In the genomic region with DNA sequence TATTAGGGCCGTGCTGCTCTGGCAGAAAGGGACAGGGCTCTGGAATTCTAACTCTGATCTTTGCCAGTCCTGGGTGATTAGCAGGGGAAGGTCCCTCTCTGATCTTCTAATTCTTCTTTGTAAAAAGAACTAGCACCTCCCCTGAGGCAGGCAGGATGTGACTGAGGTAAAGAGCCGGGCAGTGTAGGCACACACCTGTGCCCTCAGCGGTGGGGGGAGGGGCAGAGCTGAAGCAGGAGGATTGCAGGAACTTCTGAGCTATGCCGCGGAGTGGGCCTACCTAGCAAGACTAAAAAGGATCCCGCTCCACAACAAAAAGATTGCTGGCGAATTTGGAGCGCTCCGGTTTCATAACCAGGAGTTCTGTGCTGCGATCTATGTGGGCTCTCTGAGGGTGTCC, we compare ENCODE assay signal across 18 mouse cellular contexts. TPM values are rescaled to one million over a fixed set of nuclear protein-coding genes. Genes with fewer than 3 reads are reported as not detected.
DNase-seq lines count a peak whose midpoint lies in the region; ATAC-seq and TF ChIP-seq lines count a peak whose summit lies in the region.
"Had no signal": no experiment of that assay in that cellular context is flagged by ENCODE, and none has a peak within 500 bp of the region (broad histone marks: within the 10 kb centered on the region; RNA-seq: fewer than 3 reads in every experiment).

No protein-coding gene starts in this region.

- H3K4me1 ChIP-seq in stomach, embryonic 16.5 days (ENCODE audit: control insufficient read depth, insufficient read depth, low read length): peaks cover 10% of the 10 kb centered on the region
- H3K4me1 ChIP-seq in midbrain, embryonic 10.5 days: peaks cover 29% of the 10 kb centered on the region

- no peak overlapping the region for H3K27ac ChIP-seq in stomach, embryonic 16.5 days (ENCODE audit: low read length)
- no peak overlapping the region for H3K27ac ChIP-seq in midbrain, embryonic 10.5 days (replicated peaks)
- H3K27ac ChIP-seq in layer of hippocampus, adult 2 months: no peak overlapping the region

- no peak overlapping the region for H3K4me3 ChIP-seq in stomach, embryonic 16.5 days (replicated peaks; ENCODE audit: low read length)
- no peak overlapping the region for H3K4me3 ChIP-seq in midbrain, embryonic 10.5 days
- H3K4me3 ChIP-seq in layer of hippocampus, adult 2 months: no peak overlapping the region

- ATAC-seq in activated CD4-positive, CD25-positive, alpha-beta regulatory T cell, adult 4 months: peak; percentile 17
- ATAC-seq in stomach, embryonic 16.5 days (ENCODE audit: insufficient read depth, low FRiP score): no peak

- DNase-seq in lung, postnatal 4 days: peak; percentile 35
- DNase-seq in lung, adult 18-20 months: no peak
- no peak for DNase-seq in midbrain, embryonic 10.5 days (ENCODE audit: low spot score)
- no peak for DNase-seq in layer of hippocampus, adult 2 months (ENCODE audit: low spot score in 2 of 2)
- DNase-seq in frontal cortex, postnatal 36 days (ENCODE audit: low spot score in 2 of 2): no peak
- DNase-seq: adrenal gland, postnatal 36 days; cerebellum, postnatal 36 days; heart, postnatal 14 days; kidney, adult 11 months; liver; lung, postnatal 14 days; midbrain, embryonic 14.5 days had no signal

- peak overlapping the region; percentile 42; the same call in 1 of the 2 replicates for H3K9ac ChIP-seq in stomach, embryonic 16.5 days (ENCODE audit: low read length)

- no peak for TF ChIP-seq CTCF in layer of hippocampus, adult 2 months (conservative IDR thresholded peaks at IDR 0.05)

- H3K36me3 ChIP-seq in stomach, embryonic 16.5 days (ENCODE audit: control insufficient read depth, insufficient read depth, low read length): no peaks in the 10 kb centered on the region
- no peaks in the 10 kb centered on the region for H3K36me3 ChIP-seq in midbrain, embryonic 10.5 days

- H3K27me3 ChIP-seq in stomach, embryonic 16.5 days (ENCODE audit: control insufficient read depth, insufficient read depth, low read length): no peaks in the 10 kb centered on the region
- H3K27me3 ChIP-seq in midbrain, embryonic 10.5 days (ENCODE audit: low read depth, poor library complexity, severe bottlenecking): no peaks in the 10 kb centered on the region

- H3K9me3 ChIP-seq in stomach, embryonic 16.5 days (replicated peaks; ENCODE audit: control insufficient read depth, low read length): no peaks in the 10 kb centered on the region
- H3K9me3 ChIP-seq in midbrain, embryonic 10.5 days (replicated peaks): 0 out of 2 replicates have a peak, but pooled peaks cover 3% of the 10 kb centered on the region

- no peak overlapping the region for H3K4me2 ChIP-seq in stomach, embryonic 16.5 days (ENCODE audit: low read depth, low read length)

- 51% methylated on average over 10 of the region's 10 CpGs for WGBS in stomach, embryonic 16.5 days
- 65% methylated on average over 10 of the region's 10 CpGs for whole genome bisulfite sequencing in midbrain, embryonic 10.5 days

RNA-seq across cellular contexts. Expression of gene Igsf23, which starts 0.6 kb away (rescaled TPM):
- 1 to 10 TPM; 7.5 to 8.9 TPM for polyA plus RNA-seq in activated CD4-positive, CD25-positive, alpha-beta regulatory T cell, adult 4 months (2017; shearing (Covaris generic))
- 3.1 and 3.8 TPM in 2 replicates for polyA plus RNA-seq in stomach, embryonic 16.5 days (2015; fragmentation: Nextera tagmentation; extraction: Ambion mirVana)
- 0.54 TPM in 1 of 2 replicates, not detected in the other for polyA plus RNA-seq in midbrain, embryonic 10.5 days (2016; fragmentation: Nextera tagmentation; extraction: Ambion mirVana)
- not detected for total RNA-seq in layer of hippocampus, adult 2 months (2021)
- total RNA-seq: adrenal gland, postnatal 36 days; left cerebral cortex, adult 8-10 months had no signal
- polyA plus RNA-seq: embryonic facial prominence, embryonic 11.5 days; midbrain, embryonic 14.5 days; neural tube, embryonic 11.5 days had no signal

RNA-seq across cellular contexts. Expression of gene Ceacam20, which starts 15.2 kb away (rescaled TPM):
- not detected for polyA plus RNA-seq in activated CD4-positive, CD25-positive, alpha-beta regulatory T cell, adult 4 months (2017; shearing (Covaris generic))
- 0.27 and 0.39 TPM in 2 replicates for polyA plus RNA-seq in stomach, embryonic 16.5 days (2015; fragmentation: Nextera tagmentation; extraction: Ambion mirVana)
- polyA plus RNA-seq in midbrain, embryonic 10.5 days (2016; fragmentation: Nextera tagmentation; extraction: Ambion mirVana): not detected in 2 replicates
- not detected for total RNA-seq in layer of hippocampus, adult 2 months (2021)
- total RNA-seq: adrenal gland, postnatal 36 days; heart, postnatal 14 days; left cerebral cortex, adult 8-10 months had no signal
- polyA plus RNA-seq: embryonic facial prominence, embryonic 11.5 days; frontal cortex, adult 2 months; midbrain, embryonic 14.5 days; neural tube, embryonic 11.5 days had no signal

RNA-seq across cellular contexts. Expression of gene Pvr, which starts 29.0 kb away (rescaled TPM):
- 10 to 100 TPM; 17.4 to 24.1 TPM for polyA plus RNA-seq in activated CD4-positive, CD25-positive, alpha-beta regulatory T cell, adult 4 months (2017; shearing (Covaris generic))
- polyA plus RNA-seq in stomach, embryonic 16.5 days (2015; fragmentation: Nextera tagmentation; extraction: Ambion mirVana): 13.3 and 15.8 TPM in 2 replicates
- 7.4 and 7.5 TPM in 2 replicates for polyA plus RNA-seq in midbrain, embryonic 10.5 days (2016; fragmentation: Nextera tagmentation; extraction: Ambion mirVana)
- total RNA-seq in layer of hippocampus, adult 2 months (2021): 10 to 100 TPM; 13.6 to 16.3 TPM

RNA-seq across cellular contexts. Expression of gene Nlrp9b, which starts 41.3 kb away (rescaled TPM):
- not detected for polyA plus RNA-seq in activated CD4-positive, CD25-positive, alpha-beta regulatory T cell, adult 4 months (2017; shearing (Covaris generic))
- polyA plus RNA-seq in stomach, embryonic 16.5 days (2015; fragmentation: Nextera tagmentation; extraction: Ambion mirVana): not detected in 2 replicates
- not detected in 2 replicates for polyA plus RNA-seq in midbrain, embryonic 10.5 days (2016; fragmentation: Nextera tagmentation; extraction: Ambion mirVana)
- not detected for total RNA-seq in layer of hippocampus, adult 2 months (2021)
- total RNA-seq: adrenal gland, postnatal 36 days; heart, postnatal 14 days; left cerebral cortex, adult 8-10 months had no signal
- polyA plus RNA-seq: embryonic facial prominence, embryonic 11.5 days; frontal cortex, adult 2 months; midbrain, embryonic 14.5 days; neural tube, embryonic 11.5 days had no signal

Comparison
In these comparisons a context has a peak if more than half of its experiments do, and no peak if none do; other contexts are left out.
1. DNase-seq: peak in lung, postnatal 4 days (2 of 2); none in lung, adult 18-20 months (0 of 2), midbrain, embryonic 10.5 days (single experiment), layer of hippocampus, adult 2 months (0 of 2) and frontal cortex, postnatal 36 days (0 of 2).